ENCODE assay signal across 7 mouse cellular contexts in genomic region chr17:7577227-7577626, GRCm38 (mm10).
DNase-seq lines count a peak whose midpoint lies in the region; ATAC-seq lines count a peak whose summit lies in the region.

No protein-coding gene starts in this region.

- H3K4me1 ChIP-seq in neural tube, embryonic 15.5 days: no peaks in the 10 kb centered on the region
- 0 out of 2 replicates have a peak, but pooled peaks cover 4% of the 10 kb centered on the region for H3K4me1 ChIP-seq in lung, embryonic 16.5 days (replicated peaks; ENCODE audit: control insufficient read depth, insufficient read depth, low read length)
- no peaks in the 10 kb centered on the region for H3K4me1 ChIP-seq in midbrain, embryonic 16.5 days (ENCODE audit: control insufficient read depth, insufficient read depth, low read length)

- H3K27ac ChIP-seq in neural tube, embryonic 15.5 days (replicated peaks): 0 out of 2 replicates have a peak overlapping the region, but pooled peaks have one; percentile 33
- 0 out of 2 replicates have a peak overlapping the region, but pooled peaks have one; percentile 7 for H3K27ac ChIP-seq in lung, embryonic 16.5 days (ENCODE audit: low read length)
- no peak overlapping the region for H3K27ac ChIP-seq in midbrain, embryonic 16.5 days (ENCODE audit: low read length)

- H3K36me3 ChIP-seq in neural tube, embryonic 15.5 days: no peaks in the 10 kb centered on the region
- H3K36me3 ChIP-seq in lung, embryonic 16.5 days (ENCODE audit: control insufficient read depth, insufficient read depth, low read length): no peaks in the 10 kb centered on the region
- H3K36me3 ChIP-seq in midbrain, embryonic 16.5 days (ENCODE audit: control insufficient read depth, insufficient read depth, low read length): no peaks in the 10 kb centered on the region

- intact Hi-C loops in heart, postnatal 10 days (cut with DNase I): no loop called here

- DNase-seq in neural tube, embryonic 10.5 days (ENCODE audit: extremely low spot score, low spot score): no peak
- DNase-seq in cerebellum, adult 9-11 months: peak; percentile 2
- peak; percentile 85 to 87 for DNase-seq in heart, postnatal 10 days
- DNase-seq in thymus, postnatal 4 days: no peak

- no peaks in the 10 kb centered on the region for H3K9me3 ChIP-seq in neural tube, embryonic 15.5 days (replicated peaks)
- H3K9me3 ChIP-seq in lung, embryonic 16.5 days (ENCODE audit: control insufficient read depth, low read length): no peaks in the 10 kb centered on the region
- no peaks in the 10 kb centered on the region for H3K9me3 ChIP-seq in midbrain, embryonic 16.5 days (replicated peaks; ENCODE audit: control insufficient read depth, low read length, poor library complexity, severe bottlenecking)

- ATAC-seq in neural tube, embryonic 15.5 days (ENCODE audit: low FRiP score): no peak
- ATAC-seq in lung, embryonic 16.5 days (ENCODE audit: low read depth): peak; percentile 85
- ATAC-seq in midbrain, embryonic 16.5 days: no peak

- no peak overlapping the region for H3K4me2 ChIP-seq in neural tube, embryonic 15.5 days
- H3K4me2 ChIP-seq in lung, embryonic 16.5 days (ENCODE audit: low read depth, low read length): no peak overlapping the region
- no peak overlapping the region for H3K4me2 ChIP-seq in midbrain, embryonic 16.5 days (ENCODE audit: low read length)

- no peaks in the 10 kb centered on the region for H3K27me3 ChIP-seq in neural tube, embryonic 15.5 days (replicated peaks)
- no peaks in the 10 kb centered on the region for H3K27me3 ChIP-seq in lung, embryonic 16.5 days (ENCODE audit: control insufficient read depth, insufficient read depth, low read depth, low read length)
- H3K27me3 ChIP-seq in midbrain, embryonic 16.5 days (ENCODE audit: control insufficient read depth, insufficient read depth, low read depth, low read length): no peaks in the 10 kb centered on the region

- no peak overlapping the region for H3K9ac ChIP-seq in neural tube, embryonic 15.5 days (replicated peaks)
- no peak overlapping the region for H3K9ac ChIP-seq in lung, embryonic 16.5 days (ENCODE audit: low read length)
- no peak overlapping the region for H3K9ac ChIP-seq in midbrain, embryonic 16.5 days (ENCODE audit: low read depth, low read length)

- 74% methylated on average over 4 of the region's 4 CpGs for WGBS in neural tube, embryonic 15.5 days
- 37% methylated on average over 4 of the region's 4 CpGs for WGBS in lung, embryonic 16.5 days
- 70% methylated on average over 4 of the region's 4 CpGs for WGBS in midbrain, embryonic 16.5 days

- H3K4me3 ChIP-seq in neural tube, embryonic 15.5 days (replicated peaks): no peak overlapping the region
- no peak overlapping the region for H3K4me3 ChIP-seq in lung, embryonic 16.5 days (ENCODE audit: low read length)
- no peak overlapping the region for H3K4me3 ChIP-seq in midbrain, embryonic 16.5 days (ENCODE audit: low read depth, low read length)

Comparison
In these comparisons a context has a peak if more than half of its experiments do, and no peak if none do; other contexts are left out.
1. DNase-seq: peak in cerebellum, adult 9-11 months (single experiment) and heart, postnatal 10 days (2 of 2); none in neural tube, embryonic 10.5 days (single experiment) and thymus, postnatal 4 days (single experiment).